Comparison of ENCODE assay signal across 9 mouse cellular contexts in genomic region chr4:43927826-43928225, GRCm38 (mm10). TPM values are rescaled to one million over a fixed set of nuclear protein-coding genes. Genes with fewer than 3 reads are reported as not detected.
DNase-seq lines count a peak whose midpoint lies in the region; ATAC-seq lines count a peak whose summit lies in the region.
"Had no signal": no experiment of that assay in that cellular context is flagged by ENCODE, and none has a peak within 500 bp of the region (broad histone marks: within the 10 kb centered on the region; RNA-seq: fewer than 3 reads in every experiment).

No protein-coding gene starts in this region.

- H3K4me2 ChIP-seq in liver, embryonic 13.5 days, result no peak overlapping the region

- H3K9ac ChIP-seq in liver, embryonic 13.5 days, result no peak overlapping the region

- no peaks in the 10 kb centered on the region; the same call in 1 of the 2 replicates for H3K36me3 ChIP-seq in liver, embryonic 13.5 days

- peak; percentile 43 for DNase-seq in embryo, embryonic 10 days (ENCODE audit: low spot score)
- no peak for DNase-seq in embryo, embryonic 9.5 days (ENCODE audit: extremely low spot score)
- peak; percentile 22 for DNase-seq in right cerebral cortex, postnatal 4 days
- DNase-seq in right cerebral cortex, postnatal 14 days, result no peak
- DNase-seq in liver, embryonic 13.5 days, result peak; percentile 37
- peak; percentile 56 for DNase-seq in thymus, postnatal 25 days
- no peak for DNase-seq in layer of hippocampus, adult 9-10 months (ENCODE audit: low spot score)
- DNase-seq in right cerebral cortex, postnatal 36 days (ENCODE audit: low spot score in 2 of 2), result no peak

- H3K4me3 ChIP-seq in liver, embryonic 13.5 days (replicated peaks), result no peak overlapping the region

- H3K4me1 ChIP-seq in liver, embryonic 13.5 days (replicated peaks), result no peaks in the 10 kb centered on the region

- no peaks in the 10 kb centered on the region for H3K27me3 ChIP-seq in liver, embryonic 13.5 days

- H3K27ac ChIP-seq in liver, embryonic 13.5 days, result no peak overlapping the region

- 78% methylated on average over 3 of the region's 3 CpGs for WGBS in liver, embryonic 13.5 days (ENCODE audit: insufficient replicate concordance)

- no peaks in the 10 kb centered on the region for H3K9me3 ChIP-seq in liver, embryonic 13.5 days (replicated peaks)

- ATAC-seq in liver, embryonic 13.5 days (ENCODE audit: low read depth), result no peak

RNA-seq across cellular contexts. Expression of gene Glipr2, which starts 29.4 kb away (rescaled TPM):
- 39.0 and 45.7 TPM in 2 replicates for polyA plus RNA-seq in liver, embryonic 13.5 days (2015; fragmentation: Nextera tagmentation; extraction: Ambion mirVana)

RNA-seq across cellular contexts. Expression of gene Reck, which starts 52.5 kb away (rescaled TPM):
- polyA plus RNA-seq in liver, embryonic 13.5 days (2015; fragmentation: Nextera tagmentation; extraction: Ambion mirVana), result 2.1 and 2.3 TPM in 2 replicates

RNA-seq across cellular contexts. Expression of gene Ccin, which starts 55.5 kb away (rescaled TPM):
- not detected in 2 replicates for polyA plus RNA-seq in liver, embryonic 13.5 days (2015; fragmentation: Nextera tagmentation; extraction: Ambion mirVana)
- polyA plus RNA-seq: heart, embryonic 16.5 days had no signal

Comparison
In these comparisons a context has a peak if more than half of its experiments do, and no peak if none do; other contexts are left out.
1. DNase-seq: peak in embryo, embryonic 10 days (single experiment), right cerebral cortex, postnatal 4 days (single experiment), liver, embryonic 13.5 days (single experiment) and thymus, postnatal 25 days (single experiment); none in embryo, embryonic 9.5 days (single experiment), right cerebral cortex, postnatal 14 days (single experiment), layer of hippocampus, adult 9-10 months (single experiment) and right cerebral cortex, postnatal 36 days (0 of 2).